In genomic region chr9:88547270-88547669, GRCm38 (mm10) we compare ENCODE assay signal across 8 mouse cellular contexts. TPM values are rescaled to one million over a fixed set of nuclear protein-coding genes. Genes with fewer than 3 reads are reported as not detected.
DNase-seq lines count a peak whose midpoint lies in the region; ATAC-seq lines count a peak whose summit lies in the region.

No protein-coding gene starts in this region.

- H3K9me3 ChIP-seq in embryonic facial prominence, embryonic 11.5 days (replicated peaks; ENCODE audit: control insufficient read depth, low read length): no peaks in the 10 kb centered on the region
- no peaks in the 10 kb centered on the region for H3K9me3 ChIP-seq in midbrain, embryonic 10.5 days (replicated peaks)

- H3K4me1 ChIP-seq in embryonic facial prominence, embryonic 11.5 days (ENCODE audit: control insufficient read depth, insufficient read depth, low read length): no peaks in the 10 kb centered on the region
- H3K4me1 ChIP-seq in midbrain, embryonic 10.5 days: peaks cover 15% of the 10 kb centered on the region

- peak overlapping the region; percentile 5; the same call in 1 of the 2 replicates for H3K4me2 ChIP-seq in embryonic facial prominence, embryonic 11.5 days (ENCODE audit: low read depth, low read length)

- intact Hi-C loops in heart, postnatal 14 days (cut with DNase I): loop anchor here (2.0 to 10.0 kb wide), 3 partner anchors 24 to 142 kb away; no protein-coding TSS in a partner anchor

- 37% methylated on average over 7 of the region's 7 CpGs for WGBS in embryonic facial prominence, embryonic 11.5 days
- 43% methylated on average over 7 of the region's 7 CpGs for WGBS in midbrain, embryonic 10.5 days

- peak overlapping the region; percentile 64 for H3K4me3 ChIP-seq in embryonic facial prominence, embryonic 11.5 days (ENCODE audit: low read depth, low read length)
- peak overlapping the region; percentile 71 for H3K4me3 ChIP-seq in midbrain, embryonic 10.5 days

- 0 out of 2 replicates have a peak, but pooled peaks have one; percentile 26 for ATAC-seq in embryonic facial prominence, embryonic 11.5 days (replicated peaks; ENCODE audit: insufficient number of reproducible peaks, low FRiP score, low TSS enrichment, low read depth)

- peak; percentile 60 for DNase-seq in cerebellum, adult 9-10 months
- DNase-seq in cerebellum, adult 8-10 months: no peak
- peak; percentile 89 for DNase-seq in MEL-GATA-1-ER (ENCODE audit: extremely low read depth, low read depth)
- DNase-seq in embryonic facial prominence, embryonic 11.5 days (ENCODE audit: low spot score): peak; percentile 69
- DNase-seq in heart, postnatal 14 days: peak; percentile 10 to 30
- peak; percentile 23 to 55 for DNase-seq in kidney, postnatal 4 days
- no peak for DNase-seq in midbrain, embryonic 10.5 days (ENCODE audit: low spot score)
- peak; percentile 50 for DNase-seq in thymus, postnatal 25 days

- no peak overlapping the region for H3K27ac ChIP-seq in embryonic facial prominence, embryonic 11.5 days (replicated peaks; ENCODE audit: low read depth, low read length)
- H3K27ac ChIP-seq in midbrain, embryonic 10.5 days (replicated peaks): peak overlapping the region; percentile 53; the same call in 1 of the 2 replicates

- no peak overlapping the region for H3K9ac ChIP-seq in embryonic facial prominence, embryonic 11.5 days (replicated peaks; ENCODE audit: low read length)

- H3K36me3 ChIP-seq in embryonic facial prominence, embryonic 11.5 days (replicated peaks; ENCODE audit: control insufficient read depth, insufficient read depth, low read depth, low read length): no peaks in the 10 kb centered on the region
- no peaks in the 10 kb centered on the region for H3K36me3 ChIP-seq in midbrain, embryonic 10.5 days

- no peaks in the 10 kb centered on the region for H3K27me3 ChIP-seq in embryonic facial prominence, embryonic 11.5 days (ENCODE audit: control insufficient read depth, insufficient read depth, low read length)
- H3K27me3 ChIP-seq in midbrain, embryonic 10.5 days (ENCODE audit: low read depth, poor library complexity, severe bottlenecking): no peaks in the 10 kb centered on the region

RNA-seq across cellular contexts. Expression of gene Zfp949, which starts 0.6 kb away (rescaled TPM):
- polyA plus RNA-seq in embryonic facial prominence, embryonic 11.5 days (2014; fragmentation: Nextera tagmentation; extraction: Ambion mirVana): 8.2 and 9.0 TPM in 2 replicates
- total RNA-seq in heart, postnatal 14 days (2021): 1 to 10 TPM; 6.9 to 7.8 TPM
- 5.9 and 9.1 TPM in 2 replicates for polyA plus RNA-seq in midbrain, embryonic 10.5 days (2016; fragmentation: Nextera tagmentation; extraction: Ambion mirVana)

RNA-seq across cellular contexts. Expression of gene Trim43a, which starts 33.4 kb away (rescaled TPM):
- not detected in 2 replicates for polyA plus RNA-seq in embryonic facial prominence, embryonic 11.5 days (2014; fragmentation: Nextera tagmentation; extraction: Ambion mirVana)
- under 1 TPM; 0.17 to 0.22 TPM for total RNA-seq in heart, postnatal 14 days (2021)
- 0.06 and 0.24 TPM in 2 replicates for polyA plus RNA-seq in midbrain, embryonic 10.5 days (2016; fragmentation: Nextera tagmentation; extraction: Ambion mirVana)

Comparison
In these comparisons a context has a peak if more than half of its experiments do, and no peak if none do; other contexts are left out.
1. DNase-seq: peak in cerebellum, adult 9-10 months (single experiment), MEL-GATA-1-ER (single experiment), embryonic facial prominence, embryonic 11.5 days (single experiment), heart, postnatal 14 days (2 of 2), kidney, postnatal 4 days (2 of 2) and thymus, postnatal 25 days (single experiment); none in cerebellum, adult 8-10 months (single experiment) and midbrain, embryonic 10.5 days (single experiment).